In the genomic region with DNA sequence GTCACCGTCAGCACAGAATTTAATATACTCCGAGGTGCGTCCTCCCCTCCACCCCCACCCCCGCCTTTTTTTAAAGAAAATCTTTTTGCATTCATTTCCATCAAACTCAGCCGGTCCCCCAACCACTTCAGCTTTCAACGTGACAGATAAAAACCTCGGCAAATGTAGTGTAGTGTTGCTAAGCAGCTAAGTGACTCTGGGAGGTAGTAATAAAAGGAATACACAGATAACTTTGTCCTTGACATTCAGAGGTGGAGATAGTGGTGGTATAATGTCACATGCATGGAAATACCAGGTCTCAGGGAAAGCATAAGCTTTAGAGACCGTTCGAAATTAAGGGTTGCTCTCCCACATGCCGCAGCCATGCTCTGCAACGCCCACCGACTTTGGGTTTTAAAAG, we compare ENCODE assay signal across 20 mouse cellular contexts.
A peak's percentile ranks its signal among the peaks of the same experiment; 100 is the strongest.
DNase-seq lines count a peak whose midpoint lies in the region; ATAC-seq lines count a peak whose summit lies in the region.
"Had no signal": no experiment of that assay in that cellular context is flagged by ENCODE, and none has a peak within 500 bp of the region (broad histone marks: within the 10 kb centered on the region; RNA-seq: fewer than 3 reads in every experiment).

No protein-coding gene starts in this region.

- ATAC-seq in forebrain, embryonic 16.5 days: peak; percentile 54
- 0 out of 2 replicates have a peak, but pooled peaks have one; percentile 64 for ATAC-seq in heart, embryonic 15.5 days (replicated peaks; ENCODE audit: insufficient number of reproducible peaks, insufficient read depth, low FRiP score, low read depth)
- no peak for ATAC-seq in heart, embryonic 11.5 days (replicated peaks; ENCODE audit: insufficient number of reproducible peaks, low FRiP score, low TSS enrichment)
- ATAC-seq in midbrain, embryonic 15.5 days (replicated peaks): no peak
- ATAC-seq: intestine, postnatal 0 days had no signal

- no peaks in the 10 kb centered on the region for H3K9me3 ChIP-seq in forebrain, embryonic 16.5 days (ENCODE audit: control insufficient read depth, low read length)
- H3K9me3 ChIP-seq in forebrain, embryonic 10.5 days: no peaks in the 10 kb centered on the region
- H3K9me3 ChIP-seq in heart, embryonic 15.5 days (replicated peaks): no peaks in the 10 kb centered on the region
- H3K9me3 ChIP-seq in heart, embryonic 11.5 days (replicated peaks; ENCODE audit: control insufficient read depth, low read length): no peaks in the 10 kb centered on the region
- no peaks in the 10 kb centered on the region for H3K9me3 ChIP-seq in midbrain, embryonic 15.5 days
- H3K9me3 ChIP-seq: hindbrain, embryonic 12.5 days; limb, embryonic 10.5 days; lung, embryonic 15.5 days had no signal

- H3K27me3 ChIP-seq in forebrain, embryonic 16.5 days (replicated peaks; ENCODE audit: control insufficient read depth, insufficient read depth, low read length): no peaks in the 10 kb centered on the region
- H3K27me3 ChIP-seq in forebrain, embryonic 10.5 days (ENCODE audit: poor library complexity, severe bottlenecking): no peaks in the 10 kb centered on the region
- no peaks in the 10 kb centered on the region for H3K27me3 ChIP-seq in heart, embryonic 15.5 days
- H3K27me3 ChIP-seq in heart, embryonic 11.5 days (ENCODE audit: control insufficient read depth, insufficient read depth, low read length): no peaks in the 10 kb centered on the region
- no peaks in the 10 kb centered on the region for H3K27me3 ChIP-seq in midbrain, embryonic 15.5 days (replicated peaks)
- H3K27me3 ChIP-seq: hindbrain, embryonic 12.5 days; liver, embryonic 15.5 days; lung, embryonic 15.5 days; megakaryocyte, embryonic 14.5 days had no signal

- H3K9ac ChIP-seq in forebrain, embryonic 16.5 days (replicated peaks; ENCODE audit: low read depth, low read length): no peak overlapping the region
- H3K9ac ChIP-seq in heart, embryonic 15.5 days: no peak overlapping the region
- no peak overlapping the region for H3K9ac ChIP-seq in heart, embryonic 11.5 days (ENCODE audit: low read depth, low read length)
- no peak overlapping the region for H3K9ac ChIP-seq in midbrain, embryonic 15.5 days
- H3K9ac ChIP-seq: hindbrain, embryonic 12.5 days; liver, embryonic 15.5 days; lung, embryonic 15.5 days had no signal

- 75% methylated on average over 12 of the region's 12 CpGs for WGBS in forebrain, embryonic 16.5 days
- whole genome bisulfite sequencing in forebrain, embryonic 10.5 days: 90% methylated on average over 12 of the region's 12 CpGs
- 43% methylated on average over 12 of the region's 12 CpGs for WGBS in heart, embryonic 15.5 days
- WGBS in heart, embryonic 11.5 days (ENCODE audit: insufficient replicate concordance): 56% methylated on average over 12 of the region's 12 CpGs
- 63% methylated on average over 12 of the region's 12 CpGs for WGBS in midbrain, embryonic 15.5 days

- no peak for DNase-seq in forebrain, embryonic 10.5 days (ENCODE audit: extremely low spot score, low spot score)
- DNase-seq in brain, adult 2 months (ENCODE audit: low read depth, low spot score): peak; percentile 48
- DNase-seq in testis, postnatal 10 days (ENCODE audit: low spot score): no peak
- DNase-seq: cerebellum, adult 9-10 months; kidney, postnatal 25 days; liver; lung, postnatal 36 days; right cerebral cortex, postnatal 14 days had no signal

- H3K4me2 ChIP-seq in forebrain, embryonic 16.5 days (ENCODE audit: low read length): no peak overlapping the region
- peak overlapping the region; percentile 29 for H3K4me2 ChIP-seq in heart, embryonic 15.5 days
- no peak overlapping the region for H3K4me2 ChIP-seq in heart, embryonic 11.5 days
- no peak overlapping the region for H3K4me2 ChIP-seq in midbrain, embryonic 15.5 days
- H3K4me2 ChIP-seq: hindbrain, embryonic 12.5 days; liver, embryonic 15.5 days; lung, embryonic 15.5 days had no signal

- no peak overlapping the region for H3K4me3 ChIP-seq in forebrain, embryonic 16.5 days (replicated peaks; ENCODE audit: low read length)
- no peak overlapping the region for H3K4me3 ChIP-seq in forebrain, embryonic 10.5 days
- no peak overlapping the region; the same call in 1 of the 2 replicates for H3K4me3 ChIP-seq in heart, embryonic 15.5 days
- H3K4me3 ChIP-seq in heart, embryonic 11.5 days (ENCODE audit: low read depth, low read length): no peak overlapping the region
- no peak overlapping the region for H3K4me3 ChIP-seq in midbrain, embryonic 15.5 days
- H3K4me3 ChIP-seq: hindbrain, embryonic 12.5 days; layer of hippocampus, adult 2 months; limb, embryonic 10.5 days; liver, embryonic 15.5 days; lung, embryonic 15.5 days; megakaryocyte, embryonic 14.5 days had no signal

- peak overlapping the region; percentile 50 for H3K27ac ChIP-seq in forebrain, embryonic 16.5 days (ENCODE audit: low read length)
- no peak overlapping the region for H3K27ac ChIP-seq in forebrain, embryonic 10.5 days
- peak overlapping the region; percentile 12; the same call in 1 of the 2 replicates for H3K27ac ChIP-seq in heart, embryonic 15.5 days
- H3K27ac ChIP-seq in heart, embryonic 11.5 days (ENCODE audit: low read depth, low read length): no peak overlapping the region; the same call in 1 of the 2 replicates
- H3K27ac ChIP-seq in midbrain, embryonic 15.5 days: 0 out of 2 replicates have a peak overlapping the region, but pooled peaks have one; percentile 41
- H3K27ac ChIP-seq: hindbrain, embryonic 12.5 days; layer of hippocampus, adult 2 months; limb, embryonic 10.5 days; liver, embryonic 15.5 days; lung, embryonic 15.5 days; stomach, postnatal 0 days had no signal

- H3K4me1 ChIP-seq in forebrain, embryonic 16.5 days (replicated peaks; ENCODE audit: control insufficient read depth, insufficient read depth, low read length): peaks cover 4% of the 10 kb centered on the region; the same call in 1 of the 2 replicates
- H3K4me1 ChIP-seq in forebrain, embryonic 10.5 days: peaks cover 14% of the 10 kb centered on the region
- peaks cover 10% of the 10 kb centered on the region for H3K4me1 ChIP-seq in heart, embryonic 15.5 days (replicated peaks)
- H3K4me1 ChIP-seq in heart, embryonic 11.5 days (ENCODE audit: control insufficient read depth, insufficient read depth, low read length): peaks cover 4% of the 10 kb centered on the region
- H3K4me1 ChIP-seq in midbrain, embryonic 15.5 days: peaks cover 7% of the 10 kb centered on the region
- H3K4me1 ChIP-seq: liver, embryonic 15.5 days; lung, embryonic 15.5 days; megakaryocyte, embryonic 14.5 days had no signal

- no peaks in the 10 kb centered on the region for H3K36me3 ChIP-seq in forebrain, embryonic 16.5 days (ENCODE audit: control insufficient read depth, insufficient read depth)
- H3K36me3 ChIP-seq in forebrain, embryonic 10.5 days (replicated peaks): no peaks in the 10 kb centered on the region
- H3K36me3 ChIP-seq in heart, embryonic 15.5 days: no peaks in the 10 kb centered on the region
- H3K36me3 ChIP-seq in heart, embryonic 11.5 days (ENCODE audit: control insufficient read depth, insufficient read depth, low read length): no peaks in the 10 kb centered on the region
- no peaks in the 10 kb centered on the region for H3K36me3 ChIP-seq in midbrain, embryonic 15.5 days (replicated peaks)
- H3K36me3 ChIP-seq: hindbrain, embryonic 12.5 days; limb, embryonic 10.5 days; liver, embryonic 15.5 days; lung, embryonic 15.5 days had no signal

Comparison
In these comparisons a context has a peak if more than half of its experiments do, and no peak if none do; other contexts are left out.
1. ATAC-seq: peak in forebrain, embryonic 16.5 days (single experiment) and heart, embryonic 15.5 days (single experiment); none in heart, embryonic 11.5 days (single experiment) and midbrain, embryonic 15.5 days (single experiment).
2. H3K27ac ChIP-seq: peak in forebrain, embryonic 16.5 days (single experiment), heart, embryonic 15.5 days (single experiment) and midbrain, embryonic 15.5 days (single experiment); none in forebrain, embryonic 10.5 days (single experiment) and heart, embryonic 11.5 days (single experiment).